Mouse (Mus musculus) midbrain, embryonic 12.5 days (tissue): ENCODE measurements around the gene Rdh12. TPM values are rescaled to one million over a fixed set of nuclear protein-coding genes. Genes with fewer than 3 reads are reported as not detected.

Experiments used
- ATAC-seq: fragments of 200-750 bp; cut with Nextera tagmentation; 2 replicates; pipeline ENCODE4 v1.8.0; 2017; ENCODE audit warnings: low read depth, moderate TSS enrichment, moderate library complexity; ENCODE audit not compliant: low FRiP score
- H3K27ac ChIP-seq: fragments of 300-500 bp; sonication (generic); replicated peaks from 2 replicates; pipeline ENCODE4 v1.5.1; 2016; ENCODE audit warnings: mild to moderate bottlenecking
- H3K27me3 ChIP-seq: fragments of 300-500 bp; sonication (generic); 2 replicates; pipeline ENCODE4 v1.6.1; 2016; ENCODE audit warnings: mild to moderate bottlenecking
- H3K36me3 ChIP-seq: fragments of 300-500 bp; sonication (generic); 2 replicates; pipeline ENCODE4 v1.6.1; 2016
- H3K4me1 ChIP-seq: fragments of 300-500 bp; sonication (generic); 2 replicates; pipeline ENCODE4 v1.6.1; 2016
- H3K4me2 ChIP-seq: fragments of 300-500 bp; sonication (generic); replicated peaks from 2 replicates; pipeline ENCODE4 v1.6.1; 2016; ENCODE audit warnings: mild to moderate bottlenecking, moderate library complexity
- H3K4me3 ChIP-seq: fragments of 300-500 bp; sonication (generic); 2 replicates; pipeline ENCODE4 v1.5.1; 2016; ENCODE audit warnings: mild to moderate bottlenecking
- H3K9ac ChIP-seq: fragments of 300-500 bp; sonication (generic); replicated peaks from 2 replicates; pipeline ENCODE4 v1.6.1; 2016; ENCODE audit warnings: mild to moderate bottlenecking, moderate library complexity
- H3K9me3 ChIP-seq: fragments of 300-500 bp; sonication (generic); 2 replicates; pipeline ENCODE4 v1.6.1; 2016; ENCODE audit warnings: mild to moderate bottlenecking
- WGBS: fragments of 180-500 bp; shearing (Covaris S2); methylation state at CpG from one replicate; pipeline ENCODE4 v1.1.7; 2016; 5-methylcytosine and 5-hydroxymethylcytosine counted together
- polyA plus RNA-seq: library from polyadenylated mRNA; unstranded; fragments of >200 nt; fragmentation: Nextera tagmentation; extraction: Ambion mirVana; gene quantifications from 2 replicates; pipeline ENCODE4 v1.2.1, GENCODE M21; 2016

Gene Rdh12
- polyA plus RNA-seq, 1 experiment from 2014 or later: 1.8 TPM

DNA sequence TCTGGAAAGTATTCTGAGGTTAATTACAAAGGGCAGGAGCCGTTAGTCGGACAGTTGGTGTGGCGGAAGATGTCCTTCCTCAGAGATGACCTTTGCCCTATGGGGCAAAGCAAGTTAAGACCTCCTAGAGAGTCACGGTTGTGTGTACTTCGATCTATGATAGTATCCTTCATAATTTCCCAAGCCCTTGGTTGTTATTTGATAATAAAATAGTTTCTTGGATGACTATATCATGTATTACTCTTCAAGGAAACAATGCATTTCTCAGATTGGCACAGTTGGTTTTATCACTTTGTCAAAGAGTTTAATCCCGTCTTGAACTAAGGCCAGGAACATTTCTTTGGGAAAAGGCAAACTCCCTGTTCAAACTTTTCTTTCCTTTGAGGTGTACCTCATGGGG, 16.5 kb upstream of the Rdh12 start, which contains the start of gene Rdh11:
TSS of gene Rdh11 (minus strand) at position 101 of the 400 bp plus-strand sequence.
- H3K4me2 ChIP-seq: peak within 1 kb of the TSS; percentile 84
- 66% methylated on average over 6 of the region's 6 CpGs for WGBS
- H3K27ac ChIP-seq: peak within 1 kb of the TSS; percentile 54
- H3K9ac ChIP-seq: peak within 1 kb of the TSS; percentile 76
- H3K27me3 ChIP-seq: no peaks in the 10 kb centered on the region
- no peak for ATAC-seq
- peak within 1 kb of the TSS; percentile 72 for H3K4me3 ChIP-seq
- no peaks in the 10 kb centered on the region for H3K9me3 ChIP-seq
- H3K4me1 ChIP-seq: peaks cover 13% of the 10 kb centered on the region
- peaks cover 13% of the 10 kb centered on the region for H3K36me3 ChIP-seq

DNA sequence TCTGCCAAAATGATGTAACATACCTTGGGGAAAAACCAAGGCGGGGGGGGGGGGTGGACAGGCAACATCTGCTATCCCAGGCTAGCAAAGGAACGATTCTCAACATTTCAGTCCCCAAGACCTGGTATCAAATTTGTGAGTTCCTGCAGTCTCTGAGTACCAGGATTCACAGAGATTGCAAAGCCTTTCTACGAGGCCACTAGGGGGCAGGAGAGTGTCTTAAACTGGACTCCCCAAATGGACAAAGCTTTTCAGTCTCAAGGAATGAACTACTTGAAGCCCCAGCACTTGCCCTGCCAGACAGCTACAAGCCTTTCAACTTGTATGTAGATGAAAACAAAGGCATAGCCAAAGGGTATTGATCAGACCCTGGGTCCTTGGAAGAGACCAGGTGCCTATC, 15.3 kb upstream of the Rdh12 start:
- WGBS: 9% methylated on average over 3 of the region's 3 CpGs
- Histone ChIP-seq H3K36me3 (peaks cover under 1% of the 10 kb centered on the region; the same call in 1 of the 2 replicates), H3K27me3 (no peaks in the 10 kb centered on the region), H3K4me1 (peaks cover 13% of the 10 kb centered on the region), H3K4me2 (no peak overlapping the region), H3K27ac (no peak overlapping the region), H3K9ac (no peak overlapping the region), H3K4me3 (no peak overlapping the region), H3K9me3 (no peaks in the 10 kb centered on the region)
- ATAC-seq: no peak

DNA sequence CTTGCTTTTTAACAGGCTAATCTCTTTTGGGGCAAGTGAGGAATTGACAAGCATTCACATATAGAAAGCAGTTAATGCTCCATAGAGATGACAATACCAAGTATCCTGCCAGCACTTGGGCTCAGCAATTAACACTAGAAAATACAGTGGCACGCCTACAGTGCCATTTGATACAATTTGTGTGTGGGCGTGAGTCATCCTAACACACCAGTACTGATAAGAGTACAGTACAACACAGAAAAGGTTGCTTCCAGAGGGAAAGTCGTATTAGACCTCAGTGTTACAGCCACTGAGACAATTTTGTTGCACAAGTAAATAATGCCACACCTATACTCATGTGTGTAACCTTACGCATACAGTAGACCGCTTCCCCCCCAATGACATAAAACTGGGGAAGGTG, 11.6 kb upstream of the Rdh12 start:
- no peak overlapping the region for H3K9ac ChIP-seq
- no peak overlapping the region for H3K27ac ChIP-seq
- ATAC-seq: no peak
- no peak overlapping the region for H3K4me3 ChIP-seq
- no peaks in the 10 kb centered on the region for H3K4me1 ChIP-seq
- H3K4me2 ChIP-seq: no peak overlapping the region
- WGBS: 87% methylated on average over 5 of the region's 5 CpGs
- H3K9me3 ChIP-seq: no peaks in the 10 kb centered on the region
- H3K36me3 ChIP-seq: no peaks in the 10 kb centered on the region
- no peaks in the 10 kb centered on the region for H3K27me3 ChIP-seq

DNA sequence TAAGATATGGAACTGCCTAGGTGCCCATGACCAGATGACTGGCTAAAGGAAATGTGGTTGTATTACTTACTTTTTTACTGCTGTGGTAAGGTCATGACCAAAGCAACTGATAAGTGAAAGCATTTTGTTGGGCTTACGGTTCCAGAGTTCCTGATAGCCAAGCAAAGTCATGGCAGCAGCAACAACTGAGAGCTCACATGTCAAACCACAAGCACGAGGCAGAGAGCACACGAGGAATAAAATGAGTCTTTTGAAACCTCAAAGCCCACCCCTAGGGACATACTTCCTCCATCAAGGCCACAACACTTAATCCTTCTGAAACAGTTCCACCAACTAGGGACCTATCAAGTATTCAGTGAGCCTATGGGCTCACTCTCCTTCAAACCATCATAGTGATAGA, 6.8 kb upstream of the Rdh12 start:
- Histone ChIP-seq H3K4me2 (no peak overlapping the region), H3K27ac (no peak overlapping the region), H3K36me3 (no peaks in the 10 kb centered on the region), H3K4me1 (no peaks in the 10 kb centered on the region), H3K4me3 (no peak overlapping the region), H3K27me3 (no peaks in the 10 kb centered on the region), H3K9ac (no peak overlapping the region), H3K9me3 (no peaks in the 10 kb centered on the region)
- no peak for ATAC-seq
- WGBS: 73% methylated on average over 3 of the region's 3 CpGs

DNA sequence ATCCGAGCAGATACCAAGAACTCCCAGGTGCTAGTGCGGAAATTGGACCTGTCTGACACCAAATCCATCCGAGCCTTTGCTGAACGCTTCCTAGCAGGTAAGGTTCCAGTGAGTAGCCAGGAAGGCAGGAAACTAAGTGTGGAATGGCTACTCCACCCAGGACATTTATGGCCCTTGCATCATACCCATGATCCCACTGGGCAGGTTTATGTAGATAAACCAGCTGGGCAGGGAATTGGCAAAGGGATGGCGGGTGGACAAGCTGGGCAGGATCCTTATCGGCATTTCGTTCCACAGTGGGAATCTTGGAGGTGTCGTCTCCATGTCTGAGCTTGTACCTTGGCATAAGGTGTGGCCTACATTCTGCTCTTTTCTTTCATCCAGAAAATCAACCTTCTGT, 2.7 kb downstream of the Rdh12 start:
- 87% methylated on average over 8 of the region's 8 CpGs for WGBS
- Histone ChIP-seq H3K9me3 (no peaks in the 10 kb centered on the region), H3K36me3 (no peaks in the 10 kb centered on the region), H3K4me2 (no peak overlapping the region), H3K9ac (no peak overlapping the region), H3K4me1 (peaks cover 5% of the 10 kb centered on the region), H3K27me3 (no peaks in the 10 kb centered on the region), H3K27ac (no peak overlapping the region), H3K4me3 (no peak overlapping the region)
- no peak for ATAC-seq

DNA sequence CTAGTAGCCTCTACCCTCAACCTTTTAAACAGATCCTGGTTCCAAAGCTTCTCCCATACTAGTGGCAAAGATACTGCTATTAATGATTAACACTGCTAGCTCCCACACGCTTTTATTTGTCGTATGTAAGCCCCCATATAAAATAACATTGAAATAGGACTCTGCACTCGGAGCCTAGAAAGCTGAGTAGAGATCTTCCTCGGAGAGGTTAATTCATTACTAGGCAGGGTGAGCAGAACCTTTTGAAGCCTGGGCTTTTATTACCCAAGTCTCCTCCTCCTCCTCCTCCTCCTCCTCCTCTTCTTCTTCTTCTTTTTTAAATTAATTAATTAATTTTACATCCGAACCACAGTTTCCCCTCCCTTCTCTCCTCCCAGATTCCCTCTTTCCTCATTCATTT, 8.8 kb downstream of the Rdh12 start:
- no peak overlapping the region for H3K4me2 ChIP-seq
- ATAC-seq: no peak
- no peak overlapping the region for H3K27ac ChIP-seq
- no peaks in the 10 kb centered on the region for H3K9me3 ChIP-seq
- no peaks in the 10 kb centered on the region for H3K4me1 ChIP-seq
- no peaks in the 10 kb centered on the region for H3K27me3 ChIP-seq
- WGBS: 75% methylated on average over 5 of the region's 5 CpGs
- H3K9ac ChIP-seq: no peak overlapping the region
- no peaks in the 10 kb centered on the region for H3K36me3 ChIP-seq
- H3K4me3 ChIP-seq: no peak overlapping the region

DNA sequence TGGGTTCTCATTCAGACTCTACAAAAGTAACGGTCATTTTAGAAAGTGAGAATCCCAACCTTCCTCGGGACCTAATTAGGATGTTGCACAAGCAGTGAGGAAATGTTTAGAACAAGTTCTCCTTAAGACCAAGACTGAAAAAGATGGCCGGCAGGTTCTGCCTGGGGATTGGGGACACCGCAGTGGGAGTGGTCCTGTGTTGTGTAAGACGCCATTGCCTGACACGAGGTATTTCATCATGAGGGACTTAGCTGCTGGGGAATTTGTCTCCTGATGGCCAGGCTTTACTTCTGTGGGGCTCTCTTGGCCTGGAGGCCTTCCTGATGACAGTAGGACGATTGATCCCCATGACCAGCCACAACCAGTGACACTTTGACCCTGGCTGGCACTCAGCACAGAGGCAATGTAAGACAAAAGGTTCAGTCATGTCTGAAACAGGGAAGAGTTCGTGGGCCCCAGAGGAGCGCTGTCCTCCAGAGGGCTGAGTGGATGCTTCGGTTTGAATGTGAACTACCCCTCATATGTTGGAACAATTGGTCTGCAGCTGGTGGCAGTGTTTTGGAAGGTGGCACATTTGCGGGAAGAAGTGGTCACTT, 26.9 kb downstream of the Rdh12 start:
- Histone ChIP-seq H3K27me3 (no peaks in the 10 kb centered on the region), H3K36me3 (peaks cover 65% of the 10 kb centered on the region), H3K4me3 (no peak overlapping the region), H3K4me1 (no peaks in the 10 kb centered on the region; the same call in 1 of the 2 replicates), H3K4me2 (no peak overlapping the region), H3K9me3 (no peaks in the 10 kb centered on the region), H3K27ac (no peak overlapping the region), H3K9ac (no peak overlapping the region)
- ATAC-seq: no peak
- 78% methylated on average over 11 of the region's 11 CpGs for WGBS

DNA sequence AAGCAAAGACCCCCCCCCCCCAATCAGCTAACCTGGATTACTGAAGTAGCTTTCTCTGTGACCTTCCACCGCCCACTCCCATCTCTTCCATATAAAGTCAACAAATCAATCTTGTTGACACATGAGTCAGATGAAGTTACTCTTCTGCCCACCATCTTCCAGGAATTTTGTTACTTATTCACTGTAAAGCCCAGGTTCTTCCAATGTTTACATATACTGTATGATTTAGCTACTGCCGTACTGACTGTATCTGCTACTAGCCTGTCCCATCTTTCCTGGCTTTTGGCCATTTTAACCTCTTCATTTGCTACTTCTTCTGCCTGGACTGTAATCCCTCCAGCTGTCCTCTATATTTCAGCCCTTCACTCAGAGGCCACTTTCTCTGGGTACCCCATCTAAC, 33.3 kb downstream of the Rdh12 start:
- Histone ChIP-seq H3K36me3 (peaks cover 93% of the 10 kb centered on the region), H3K4me1 (no peaks in the 10 kb centered on the region), H3K27ac (no peak overlapping the region), H3K9me3 (no peaks in the 10 kb centered on the region), H3K4me2 (no peak overlapping the region), H3K27me3 (no peaks in the 10 kb centered on the region), H3K9ac (no peak overlapping the region), H3K4me3 (no peak overlapping the region)
- WGBS: 91% methylated on average over 2 of the region's 2 CpGs
- no peak for ATAC-seq

DNA sequence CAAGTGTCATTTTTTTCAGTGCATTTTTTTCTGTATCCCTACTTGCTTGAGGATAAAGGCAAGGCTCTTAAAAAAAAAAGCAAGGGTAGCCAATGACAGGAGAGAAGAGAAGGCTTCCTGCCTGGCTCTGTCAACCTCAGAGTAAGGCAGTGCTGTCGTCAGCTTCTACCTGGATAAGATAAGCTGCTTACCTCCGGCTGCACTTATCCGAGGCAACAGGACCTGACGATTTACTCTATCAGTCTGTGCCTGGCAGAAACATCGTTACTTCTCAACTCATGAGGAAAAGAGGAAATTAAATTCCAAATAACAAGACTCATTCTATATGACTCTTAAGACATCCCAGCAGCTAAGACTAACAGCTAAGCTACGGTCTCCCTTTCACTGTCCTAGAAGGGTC, 34.2 kb downstream of the Rdh12 start:
- H3K36me3 ChIP-seq: peaks cover 91% of the 10 kb centered on the region
- no peak overlapping the region for H3K9ac ChIP-seq
- H3K4me1 ChIP-seq: no peaks in the 10 kb centered on the region
- ATAC-seq: no peak
- H3K27me3 ChIP-seq: no peaks in the 10 kb centered on the region
- H3K4me2 ChIP-seq: no peak overlapping the region
- H3K4me3 ChIP-seq: no peak overlapping the region
- no peaks in the 10 kb centered on the region for H3K9me3 ChIP-seq
- 92% methylated on average over 6 of the region's 6 CpGs for WGBS
- no peak overlapping the region for H3K27ac ChIP-seq

DNA sequence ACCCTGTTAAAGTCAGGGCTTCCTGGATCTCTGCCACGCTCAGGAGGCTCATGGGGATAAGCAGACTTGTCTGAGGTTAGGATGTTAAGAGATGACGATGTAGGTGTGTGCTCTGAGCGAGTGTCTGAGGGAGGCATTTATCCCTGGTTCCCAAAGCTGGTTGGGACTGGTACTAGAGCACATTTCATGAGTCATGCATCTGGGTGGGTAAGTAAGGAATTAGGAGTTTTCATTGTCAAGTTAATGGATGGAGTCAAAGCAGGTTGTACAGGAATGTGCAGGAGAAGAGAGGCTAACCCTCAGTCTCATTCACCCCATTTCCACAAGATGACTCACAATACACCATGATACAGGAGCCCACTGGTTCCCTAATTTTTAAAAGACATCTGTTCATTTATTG, 39.4 kb downstream of the Rdh12 start:
- Histone ChIP-seq H3K27me3 (no peaks in the 10 kb centered on the region), H3K4me2 (no peak overlapping the region), H3K27ac (no peak overlapping the region), H3K9me3 (no peaks in the 10 kb centered on the region), H3K9ac (no peak overlapping the region), H3K4me1 (no peaks in the 10 kb centered on the region), H3K36me3 (peaks cover 89% of the 10 kb centered on the region), H3K4me3 (no peak overlapping the region)
- no peak for ATAC-seq
- 88% methylated on average over 3 of the region's 3 CpGs for WGBS

DNA sequence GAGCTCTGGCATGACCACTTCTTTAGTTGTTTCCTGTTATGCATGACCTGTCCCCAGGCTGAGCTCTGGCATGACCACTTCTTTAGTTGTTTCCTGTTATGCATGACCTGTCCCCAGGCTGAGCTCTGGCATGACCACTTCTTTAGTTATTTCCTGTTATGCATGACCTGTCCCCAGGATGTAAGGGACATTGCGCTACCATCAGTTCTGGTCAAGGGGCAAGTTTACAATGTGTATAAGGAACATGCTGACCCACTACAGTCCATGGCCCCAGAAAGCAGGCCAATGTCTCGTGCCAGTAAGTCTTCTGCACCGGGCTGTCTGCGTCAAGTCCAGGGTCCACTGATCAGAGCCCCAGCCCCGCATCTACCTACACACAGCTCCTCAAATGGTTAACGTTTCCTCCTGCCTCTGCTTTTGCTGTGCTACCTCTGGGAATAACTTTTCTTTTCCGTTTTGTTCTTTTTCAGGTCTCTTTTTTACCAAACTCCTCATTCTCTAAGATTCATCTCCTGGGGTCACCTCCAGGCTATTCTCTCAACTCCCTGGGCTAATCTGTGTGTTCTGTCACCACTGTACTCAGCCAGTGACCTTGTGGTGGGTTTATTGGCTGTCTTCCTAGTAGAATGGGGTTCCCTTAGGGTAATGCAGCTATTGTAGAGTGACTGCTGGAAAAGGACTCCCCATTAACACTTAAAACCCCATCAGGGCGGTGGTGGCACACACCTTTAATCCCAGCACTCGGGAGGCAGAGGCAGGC, 44.8 kb downstream of the Rdh12 start:
- Histone ChIP-seq H3K36me3 (peaks cover 69% of the 10 kb centered on the region), H3K27me3 (no peaks in the 10 kb centered on the region), H3K27ac (no peak overlapping the region), H3K4me1 (no peaks in the 10 kb centered on the region), H3K4me2 (no peak overlapping the region), H3K4me3 (no peak overlapping the region), H3K9me3 (no peaks in the 10 kb centered on the region), H3K9ac (no peak overlapping the region)
- WGBS: 95% methylated on average over 9 of the region's 9 CpGs
- no peak for ATAC-seq

DNA sequence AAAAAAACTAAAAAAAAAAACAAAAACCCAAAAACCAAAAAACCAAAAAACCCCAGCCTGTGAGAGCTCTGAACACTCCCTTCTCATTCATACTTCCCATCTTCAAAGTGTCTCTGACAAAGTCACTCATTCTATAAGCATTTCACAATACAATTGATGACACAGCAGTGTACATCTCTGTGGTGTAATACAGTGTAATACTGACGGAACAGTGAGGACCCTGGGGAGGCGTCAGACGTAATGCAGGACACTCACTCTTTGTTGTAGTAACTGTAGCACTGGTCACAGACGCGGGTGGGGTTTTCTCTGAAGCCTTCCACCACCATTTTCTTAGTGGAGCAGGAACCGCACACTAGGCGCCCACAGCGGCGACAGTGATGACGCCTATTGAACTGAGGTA, 46.3 kb downstream of the Rdh12 start:
- ATAC-seq: no peak
- Histone ChIP-seq H3K9me3 (no peaks in the 10 kb centered on the region), H3K27me3 (no peaks in the 10 kb centered on the region), H3K27ac (no peak overlapping the region), H3K4me2 (no peak overlapping the region), H3K9ac (no peak overlapping the region), H3K4me1 (no peaks in the 10 kb centered on the region), H3K36me3 (peaks cover 62% of the 10 kb centered on the region), H3K4me3 (no peak overlapping the region)
- WGBS: 97% methylated on average over 10 of the region's 10 CpGs
